Mouse (Mus musculus) B cell, adult 2 months (primary cell): ENCODE results near the gene H2-DMa.

Experiments
- DNase-seq, 2 experiments: peaks; one replicate each; pipeline ENCODE4 v3.0.0; 2022

Gene H2-DMa

GRCm38 (mm10) chr17:34164202-34164895, 45.0 kb downstream of the H2-DMa start:
- DNase-seq = peak; percentile 61

GRCm38 (mm10) chr17:34165033-34165730, 45.8 kb downstream of the H2-DMa start:
- peak; percentile 70 to 73 for DNase-seq

GRCm38 (mm10) chr17:34169279-34169678, 49.9 kb downstream of the H2-DMa start:
- peak; percentile 68 to 72 for DNase-seq

- no peak for DNase-seq
Observed at GRCm38 (mm10) chr17:34170487-34170876, 51.1 kb downstream of the H2-DMa start.

- peak; percentile 92 to 93 for DNase-seq
Observed at GRCm38 (mm10) chr17:34170877-34171498, 51.6 kb downstream of the H2-DMa start.

- DNase-seq = no peak
Observed at GRCm38 (mm10) chr17:34172528-34172927, 53.2 kb downstream of the H2-DMa start.

GRCm38 (mm10) chr17:34174075-34174474, 54.7 kb downstream of the H2-DMa start:
- peak; percentile 61 to 64 for DNase-seq

- peak; percentile 62 to 69 for DNase-seq
Observed at GRCm38 (mm10) chr17:34177179-34177578, 57.8 kb downstream of the H2-DMa start.

GRCm38 (mm10) chr17:34179019-34179418, 59.7 kb downstream of the H2-DMa start:
- DNase-seq = no peak

- no peak for DNase-seq
Observed at GRCm38 (mm10) chr17:34179913-34180859, 60.8 kb downstream of the H2-DMa start.

- DNase-seq = no peak
Observed at GRCm38 (mm10) chr17:34183564-34184219, 64.4 kb downstream of the H2-DMa start.

- DNase-seq = no peak
Observed at GRCm38 (mm10) chr17:34185526-34185925, 66.2 kb downstream of the H2-DMa start.

- no peak for DNase-seq
Observed at GRCm38 (mm10) chr17:34186885-34187260, 67.5 kb downstream of the H2-DMa start.

- DNase-seq = peak; percentile 99
Observed at GRCm38 (mm10) chr17:34187261-34187916, 68.0 kb downstream of the H2-DMa start, which contains the start of the genes Tap1 and Psmb9. Gene Tap1 (plus strand): TSS chr17:34187553. Gene Psmb9 (minus strand): TSS chr17:34187764.

- peak in 1 of 2 experiments; percentile 40 for DNase-seq
Observed at GRCm38 (mm10) chr17:34188010-34188409, 68.7 kb downstream of the H2-DMa start.
